Mouse (Mus musculus): ENCODE measurements at regions not wholly inside any gene's neighbourhood (a gene's known extent, or its start where the extent isn't known, plus 50 kb on each side); places are given as distances from the start of the nearest gene placed in this dataset.

DNA sequence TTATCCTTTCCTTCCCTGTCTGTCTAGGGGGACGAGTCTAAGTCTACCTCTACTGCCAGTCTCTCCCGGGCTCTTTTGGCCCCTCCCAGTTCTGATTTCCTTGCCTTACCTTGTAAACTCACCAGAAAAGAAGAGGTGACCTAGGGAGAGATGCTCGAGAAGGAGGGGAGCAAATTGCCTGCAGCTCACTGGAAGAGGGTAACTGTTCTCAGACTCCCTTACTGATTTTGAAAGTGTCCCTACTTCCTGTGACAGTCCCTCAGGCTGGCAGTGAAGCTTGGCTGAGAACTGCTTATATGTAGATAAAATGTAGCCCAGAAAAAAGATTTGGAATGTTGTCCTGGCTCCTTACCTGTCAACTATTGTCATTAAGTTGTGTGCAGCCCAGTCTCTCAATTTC is 180.6 kb upstream of the Tab2 start:
- ATAC-seq (ENCODE audit: low read depth) = no peak
- Histone ChIP-seq H3K4me3 (ENCODE audit: low read depth, low read length) (no peak overlapping the region), H3K4me2 (ENCODE audit: low read depth, low read length) (no peak overlapping the region), H3K27ac (ENCODE audit: low read length) (no peak overlapping the region), H3K36me3 (ENCODE audit: control insufficient read depth, insufficient read depth) (no peaks in the 10 kb centered on the region), H3K4me1 (ENCODE audit: control insufficient read depth, low read depth, low read length) (no peaks in the 10 kb centered on the region), H3K9me3 (replicated peaks; ENCODE audit: control insufficient read depth, low read length) (no peaks in the 10 kb centered on the region), H3K9ac (ENCODE audit: low read depth, low read length) (no peak overlapping the region), H3K27me3 (ENCODE audit: control insufficient read depth, insufficient read depth, low read depth, low read length) (no peaks in the 10 kb centered on the region)
- WGBS (ENCODE audit: insufficient replicate concordance) = 53% methylated on average over 3 of the region's 3 CpGs

DNA sequence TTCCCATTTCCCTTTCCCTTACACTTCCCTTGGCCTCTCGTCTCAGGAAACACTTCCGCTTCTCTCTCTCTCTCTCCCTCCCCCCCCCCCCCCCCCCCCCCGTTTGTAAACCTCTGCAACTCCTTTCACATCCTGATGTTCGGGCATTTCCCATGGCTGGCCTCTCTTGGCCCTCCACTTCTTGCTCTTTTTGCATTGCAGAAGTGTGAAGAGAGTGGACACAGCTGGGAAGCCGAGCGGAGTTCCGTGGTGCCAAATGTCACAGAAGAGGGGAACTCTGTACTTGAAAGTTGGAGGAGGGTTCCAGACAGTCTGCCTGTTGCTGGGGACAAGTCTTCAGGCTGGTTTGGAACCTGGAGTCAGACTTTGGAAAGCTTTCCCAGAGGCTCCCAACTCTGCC is 179.2 kb upstream of the Tab2 start:
- H3K27me3 ChIP-seq (ENCODE audit: control insufficient read depth, insufficient read depth, low read depth, low read length) = no peaks in the 10 kb centered on the region
- H3K4me2 ChIP-seq (ENCODE audit: low read depth, low read length) = no peak overlapping the region
- H3K4me1 ChIP-seq (ENCODE audit: control insufficient read depth, low read depth, low read length) = peaks cover 5% of the 10 kb centered on the region; the same call in 1 of the 2 replicates
- WGBS (ENCODE audit: insufficient replicate concordance) = 33% methylated on average over 7 of the region's 7 CpGs
- ATAC-seq (ENCODE audit: low read depth) = no peak
- no peak overlapping the region for H3K9ac ChIP-seq (ENCODE audit: low read depth, low read length)
- no peaks in the 10 kb centered on the region for H3K36me3 ChIP-seq (ENCODE audit: control insufficient read depth, insufficient read depth)
- no peaks in the 10 kb centered on the region for H3K9me3 ChIP-seq (replicated peaks; ENCODE audit: control insufficient read depth, low read length)
- H3K4me3 ChIP-seq (ENCODE audit: low read depth, low read length) = no peak overlapping the region
- no peak overlapping the region for H3K27ac ChIP-seq (ENCODE audit: low read length)

DNA sequence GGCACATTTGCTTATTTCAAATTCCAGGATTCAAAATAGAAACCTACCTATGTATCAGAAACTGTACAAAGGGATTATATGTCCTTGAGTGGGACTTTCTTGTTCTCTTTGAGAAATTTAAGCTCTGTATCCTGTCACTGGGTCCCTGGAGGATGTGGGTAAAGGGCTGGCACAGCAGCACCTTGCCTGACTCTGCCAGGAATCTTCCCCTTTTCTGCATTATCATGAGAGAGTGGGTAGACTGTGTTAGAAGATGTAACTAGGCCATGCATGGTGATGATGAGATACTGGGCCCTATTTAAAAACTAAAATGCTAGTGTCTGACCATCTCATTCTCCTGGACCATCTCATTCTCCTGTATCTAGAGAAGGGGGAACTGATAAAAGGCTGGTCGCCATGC is 178.4 kb upstream of the Tab2 start:
- 75% methylated on average over 1 of the region's 1 CpGs for WGBS (ENCODE audit: insufficient replicate concordance)
- Histone ChIP-seq H3K4me3 (ENCODE audit: low read depth, low read length) (no peak overlapping the region), H3K9me3 (replicated peaks; ENCODE audit: control insufficient read depth, low read length) (no peaks in the 10 kb centered on the region), H3K27ac (ENCODE audit: low read length) (no peak overlapping the region), H3K9ac (ENCODE audit: low read depth, low read length) (no peak overlapping the region), H3K4me1 (ENCODE audit: control insufficient read depth, low read depth, low read length) (peaks cover 10% of the 10 kb centered on the region; the same call in 1 of the 2 replicates), H3K27me3 (ENCODE audit: control insufficient read depth, insufficient read depth, low read depth, low read length) (no peaks in the 10 kb centered on the region), H3K4me2 (ENCODE audit: low read depth, low read length) (no peak overlapping the region), H3K36me3 (ENCODE audit: control insufficient read depth, insufficient read depth) (no peaks in the 10 kb centered on the region)
- ATAC-seq (ENCODE audit: low read depth) = no peak

DNA sequence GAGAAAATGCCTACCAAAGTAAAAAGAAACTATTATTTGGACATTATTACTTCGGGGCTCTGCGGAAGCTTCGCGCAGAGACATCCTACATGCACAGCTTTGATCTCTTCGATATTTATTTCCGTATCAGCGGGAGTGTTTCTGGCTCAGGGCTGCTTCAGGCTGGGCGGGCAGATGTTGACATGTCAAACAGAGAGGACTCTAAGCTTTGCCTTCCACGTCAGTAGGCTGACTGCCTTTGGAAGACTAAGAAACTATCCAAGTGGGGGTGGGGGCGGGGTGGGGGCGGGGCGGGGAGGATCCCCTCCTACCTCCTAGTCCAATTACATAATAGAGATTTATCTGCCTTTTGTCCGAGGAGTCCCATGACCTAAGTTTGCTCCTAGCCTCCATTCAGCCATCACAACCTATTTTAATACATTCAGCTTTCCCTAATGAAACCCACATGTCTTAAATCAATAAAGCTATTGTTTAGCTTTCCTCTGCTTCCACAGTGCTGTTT is 177.5 kb upstream of the Tab2 start:
- H3K4me3 ChIP-seq (ENCODE audit: low read depth, low read length) = no peak overlapping the region
- no peaks in the 10 kb centered on the region for H3K27me3 ChIP-seq (ENCODE audit: control insufficient read depth, insufficient read depth, low read depth, low read length)
- no peak overlapping the region for H3K9ac ChIP-seq (ENCODE audit: low read depth, low read length)
- no peak overlapping the region for H3K27ac ChIP-seq (ENCODE audit: low read length)
- H3K36me3 ChIP-seq (ENCODE audit: control insufficient read depth, insufficient read depth) = no peaks in the 10 kb centered on the region
- H3K9me3 ChIP-seq (replicated peaks; ENCODE audit: control insufficient read depth, low read length) = no peaks in the 10 kb centered on the region
- WGBS (ENCODE audit: insufficient replicate concordance) = 59% methylated on average over 13 of the region's 13 CpGs
- ATAC-seq (ENCODE audit: low read depth) = peak; percentile 45; the same call in 1 of the 2 replicates
- no peak overlapping the region for H3K4me2 ChIP-seq (ENCODE audit: low read depth, low read length)
- H3K4me1 ChIP-seq (ENCODE audit: control insufficient read depth, low read depth, low read length) = peaks cover 10% of the 10 kb centered on the region; the same call in 1 of the 2 replicates

DNA sequence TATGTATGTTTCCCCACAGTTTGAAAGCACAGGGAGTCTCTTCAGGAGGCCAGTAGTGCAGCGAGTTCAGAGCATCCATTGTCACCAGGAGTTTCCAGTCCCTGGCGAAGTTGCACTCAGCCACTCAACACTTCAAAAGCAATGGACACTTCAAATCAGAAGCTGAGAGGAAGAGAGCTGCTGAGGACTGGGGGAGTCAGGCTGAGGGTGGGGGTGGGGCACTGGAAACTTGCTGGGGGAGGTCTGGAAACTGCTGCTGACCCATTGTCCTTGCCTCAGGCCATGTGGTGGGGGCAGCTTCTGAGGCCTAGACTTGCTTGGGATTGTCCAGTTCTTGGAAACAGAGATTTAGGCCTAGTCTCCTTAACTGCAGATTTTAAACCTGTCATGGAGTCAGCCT is 176.8 kb upstream of the Tab2 start:
- no peak overlapping the region for H3K4me3 ChIP-seq (ENCODE audit: low read depth, low read length)
- no peaks in the 10 kb centered on the region for H3K9me3 ChIP-seq (replicated peaks; ENCODE audit: control insufficient read depth, low read length)
- no peaks in the 10 kb centered on the region for H3K27me3 ChIP-seq (ENCODE audit: control insufficient read depth, insufficient read depth, low read depth, low read length)
- no peak for ATAC-seq (ENCODE audit: low read depth)
- no peaks in the 10 kb centered on the region for H3K36me3 ChIP-seq (ENCODE audit: control insufficient read depth, insufficient read depth)
- no peak overlapping the region for H3K4me2 ChIP-seq (ENCODE audit: low read depth, low read length)
- peaks cover 10% of the 10 kb centered on the region; the same call in 1 of the 2 replicates for H3K4me1 ChIP-seq (ENCODE audit: control insufficient read depth, low read depth, low read length)
- WGBS (ENCODE audit: insufficient replicate concordance) = 49% methylated on average over 2 of the region's 2 CpGs
- no peak overlapping the region for H3K27ac ChIP-seq (ENCODE audit: low read length)
- H3K9ac ChIP-seq (ENCODE audit: low read depth, low read length) = no peak overlapping the region

DNA sequence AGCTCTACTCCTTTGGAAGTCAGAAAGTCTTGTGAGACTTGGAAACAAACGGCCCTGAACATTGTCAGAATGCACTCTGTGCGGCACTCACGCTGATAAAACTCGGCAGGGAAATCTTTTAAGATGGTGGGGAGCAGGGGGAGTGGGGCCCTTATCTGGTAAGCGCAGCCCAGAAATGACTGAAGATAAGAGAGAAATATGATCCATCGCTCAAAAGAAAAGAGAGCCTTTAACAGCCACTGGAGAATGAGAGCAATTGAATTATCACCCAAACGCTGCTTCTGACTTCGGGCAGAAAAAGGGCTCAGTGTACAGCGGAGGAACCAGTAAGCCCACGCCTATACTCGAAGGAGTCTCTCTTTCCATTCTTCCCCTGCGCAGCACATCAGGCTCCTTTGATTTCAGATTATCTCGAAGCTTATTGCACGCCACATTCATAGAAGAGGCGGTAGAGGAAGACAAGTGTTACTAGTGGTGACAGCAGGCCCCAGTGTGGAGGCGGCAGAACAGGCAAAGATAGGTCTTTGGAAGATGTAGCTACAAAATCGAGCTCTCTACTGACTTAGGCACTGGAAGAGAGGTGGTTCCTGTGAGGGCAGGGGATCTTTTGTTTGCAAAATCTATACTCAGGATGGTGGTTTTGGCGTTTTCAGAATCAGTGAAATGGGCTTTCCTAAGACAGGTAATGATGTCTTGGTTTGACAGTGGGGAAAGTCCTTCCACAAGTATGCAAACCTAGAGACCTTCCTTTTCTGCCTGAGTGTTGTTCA is 174.6 kb upstream of the Tab2 start:
- Histone ChIP-seq H3K4me1 (ENCODE audit: control insufficient read depth, low read depth, low read length) (peaks cover 10% of the 10 kb centered on the region; the same call in 1 of the 2 replicates), H3K36me3 (ENCODE audit: control insufficient read depth, insufficient read depth) (no peaks in the 10 kb centered on the region), H3K27ac (ENCODE audit: low read length) (no peak overlapping the region), H3K27me3 (ENCODE audit: control insufficient read depth, insufficient read depth, low read depth, low read length) (no peaks in the 10 kb centered on the region), H3K4me3 (ENCODE audit: low read depth, low read length) (no peak overlapping the region), H3K9me3 (replicated peaks; ENCODE audit: control insufficient read depth, low read length) (no peaks in the 10 kb centered on the region), H3K9ac (ENCODE audit: low read depth, low read length) (no peak overlapping the region), H3K4me2 (ENCODE audit: low read depth, low read length) (peak overlapping the region; percentile 32)
- 13% methylated on average over 18 of the region's 18 CpGs for WGBS (ENCODE audit: insufficient replicate concordance)
- peak; percentile 72 for ATAC-seq (ENCODE audit: low read depth)

DNA sequence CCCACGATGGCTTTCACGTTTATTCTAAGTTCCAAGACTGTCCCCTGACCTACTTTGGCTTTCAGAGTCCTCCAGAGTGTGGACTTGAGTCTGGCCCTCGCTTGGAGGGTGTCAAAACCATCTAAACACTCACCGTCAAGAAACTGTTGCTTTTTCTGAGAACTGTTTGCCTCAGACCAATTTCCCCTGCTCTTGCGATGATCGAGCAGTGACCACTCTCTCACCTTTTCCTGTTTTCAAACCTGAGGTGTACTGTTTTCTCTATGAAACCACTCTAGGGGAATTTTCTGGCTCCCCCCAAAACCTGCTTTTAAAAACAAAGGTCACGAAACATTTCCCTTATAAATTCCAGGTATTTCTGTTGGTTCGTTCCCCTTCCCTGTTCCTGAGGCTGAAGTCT is 174.0 kb upstream of the Tab2 start:
- Histone ChIP-seq H3K9ac (ENCODE audit: low read depth, low read length) (no peak overlapping the region), H3K9me3 (replicated peaks; ENCODE audit: control insufficient read depth, low read length) (no peaks in the 10 kb centered on the region), H3K4me2 (ENCODE audit: low read depth, low read length) (no peak overlapping the region), H3K4me3 (ENCODE audit: low read depth, low read length) (no peak overlapping the region), H3K27ac (ENCODE audit: low read length) (no peak overlapping the region), H3K36me3 (ENCODE audit: control insufficient read depth, insufficient read depth) (no peaks in the 10 kb centered on the region), H3K4me1 (ENCODE audit: control insufficient read depth, low read depth, low read length) (peaks cover 10% of the 10 kb centered on the region; the same call in 1 of the 2 replicates), H3K27me3 (ENCODE audit: control insufficient read depth, insufficient read depth, low read depth, low read length) (no peaks in the 10 kb centered on the region)
- 30% methylated on average over 8 of the region's 8 CpGs for WGBS (ENCODE audit: insufficient replicate concordance)
- ATAC-seq (ENCODE audit: low read depth) = no peak

DNA sequence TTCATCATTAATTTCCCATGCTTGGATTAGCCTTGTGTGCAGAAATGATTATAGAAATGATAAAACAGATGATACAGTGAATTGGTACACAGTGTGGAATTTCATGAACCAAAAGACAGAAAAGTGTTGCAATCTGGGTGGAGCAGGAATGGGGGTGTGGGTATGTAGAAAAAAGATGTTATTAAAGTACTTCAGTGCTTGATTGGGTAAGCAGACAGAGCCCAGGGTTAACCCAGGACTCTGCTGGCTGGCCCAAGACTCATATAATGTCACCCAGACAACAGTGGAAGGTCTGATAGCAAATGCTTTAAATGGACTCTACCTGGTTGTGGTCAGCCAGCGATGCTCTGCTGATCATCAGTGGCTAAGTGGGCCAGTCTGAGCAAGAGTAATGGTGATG is 168.1 kb upstream of the Tab2 start:
- no peak overlapping the region for H3K4me3 ChIP-seq (ENCODE audit: low read depth, low read length)
- no peak overlapping the region for H3K4me2 ChIP-seq (ENCODE audit: low read depth, low read length)
- H3K4me1 ChIP-seq (ENCODE audit: control insufficient read depth, low read depth, low read length) = no peaks in the 10 kb centered on the region; the same call in 1 of the 2 replicates
- no peaks in the 10 kb centered on the region for H3K27me3 ChIP-seq (ENCODE audit: control insufficient read depth, insufficient read depth, low read depth, low read length)
- WGBS (ENCODE audit: insufficient replicate concordance) = 72% methylated on average over 1 of the region's 1 CpGs
- H3K9me3 ChIP-seq (replicated peaks; ENCODE audit: control insufficient read depth, low read length) = no peaks in the 10 kb centered on the region
- no peak for ATAC-seq (ENCODE audit: low read depth)
- no peak overlapping the region for H3K9ac ChIP-seq (ENCODE audit: low read depth, low read length)
- H3K27ac ChIP-seq (ENCODE audit: low read length) = no peak overlapping the region
- H3K36me3 ChIP-seq (ENCODE audit: control insufficient read depth, insufficient read depth) = no peaks in the 10 kb centered on the region

DNA sequence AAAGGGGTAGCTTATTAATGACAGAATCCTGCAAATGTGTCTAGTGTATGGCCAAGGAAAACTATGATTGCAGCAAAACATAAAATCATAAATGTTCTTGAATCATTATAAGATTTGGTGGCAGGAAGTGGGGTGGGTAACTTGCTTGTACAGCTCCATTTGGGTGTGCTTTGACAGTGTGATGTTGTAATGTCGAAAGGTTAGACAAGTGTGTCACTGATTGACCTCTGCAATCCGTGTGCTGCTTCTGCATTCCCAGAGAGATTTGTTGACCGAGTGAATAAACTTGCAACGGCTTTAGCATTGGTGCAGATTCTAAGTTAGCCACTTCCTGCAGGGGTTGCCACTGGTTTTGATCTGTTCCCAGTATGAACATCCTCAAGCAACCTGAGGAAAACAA is 165.9 kb upstream of the Tab2 start:
- H3K27ac ChIP-seq (ENCODE audit: low read length) = no peak overlapping the region; the same call in 1 of the 2 replicates
- no peaks in the 10 kb centered on the region for H3K9me3 ChIP-seq (replicated peaks; ENCODE audit: control insufficient read depth, low read length)
- ATAC-seq (ENCODE audit: low read depth) = peak; percentile 60; the same call in 1 of the 2 replicates
- H3K36me3 ChIP-seq (ENCODE audit: control insufficient read depth, insufficient read depth) = no peaks in the 10 kb centered on the region
- 27% methylated on average over 4 of the region's 4 CpGs for WGBS (ENCODE audit: insufficient replicate concordance)
- H3K27me3 ChIP-seq (ENCODE audit: control insufficient read depth, insufficient read depth, low read depth, low read length) = no peaks in the 10 kb centered on the region
- H3K4me2 ChIP-seq (ENCODE audit: low read depth, low read length) = no peak overlapping the region
- H3K4me3 ChIP-seq (ENCODE audit: low read depth, low read length) = no peak overlapping the region
- no peaks in the 10 kb centered on the region; the same call in 1 of the 2 replicates for H3K4me1 ChIP-seq (ENCODE audit: control insufficient read depth, low read depth, low read length)
- no peak overlapping the region for H3K9ac ChIP-seq (ENCODE audit: low read depth, low read length)
